Mouse (Mus musculus): Measurements from ENCODE around the gene Cnot1.

DNA sequence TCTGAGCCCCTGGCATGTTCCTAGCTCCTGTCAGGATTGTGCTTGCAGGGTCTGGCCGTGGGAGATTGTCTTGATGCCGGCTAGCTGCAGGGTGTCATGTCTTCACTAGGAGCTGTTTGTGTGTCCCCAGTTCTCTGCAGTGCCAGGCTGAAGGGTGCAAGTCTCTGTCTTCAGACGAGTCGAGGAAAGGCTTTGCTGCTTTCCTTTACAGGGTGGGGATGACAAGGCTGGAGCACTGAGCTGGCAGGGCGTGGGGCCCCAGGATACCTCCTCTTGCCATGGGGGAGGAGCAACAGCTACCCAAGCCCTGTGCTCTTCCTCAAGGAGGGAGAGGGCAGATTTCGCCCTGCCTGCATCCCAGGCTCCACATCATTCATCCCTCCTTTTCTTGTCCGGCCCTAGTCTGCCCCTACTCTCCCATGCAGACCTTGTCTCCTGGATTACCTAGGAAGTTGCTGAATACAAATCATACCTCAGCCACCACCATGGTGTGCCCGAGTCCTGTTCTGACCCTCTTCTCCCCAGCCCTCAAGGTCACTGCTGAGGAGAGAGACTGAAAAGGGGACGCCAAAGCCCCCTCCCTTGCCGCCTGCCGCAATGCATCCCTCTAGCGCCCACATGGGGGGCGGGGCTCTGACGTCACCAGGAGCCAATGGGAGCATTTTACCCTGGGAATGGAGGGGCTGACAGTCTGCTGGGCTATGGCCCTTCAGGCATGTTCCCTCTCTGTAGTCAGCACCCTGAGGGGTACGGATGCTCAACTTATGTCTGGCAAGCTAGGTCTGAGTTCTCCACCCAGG lies 103.6 kb downstream of the Cnot1 start:
- no peak for TF ChIP-seq RAD21 (IDR thresholded peaks at IDR 0.05; ENCODE audit: low read depth, low read length)
- no peak for TF ChIP-seq CTCF (conservative IDR thresholded peaks at IDR 0.05 in 1 of 2, IDR thresholded peaks at IDR 0.05 in 1 of 2; ENCODE audit: low read depth in 2 of 2, low read length in 2 of 2)
- TF ChIP-seq MAX (IDR thresholded peaks at IDR 0.05; ENCODE audit: low read length), result no peak
- TF ChIP-seq POLR2A (IDR thresholded peaks at IDR 0.05; ENCODE audit: low read depth, low read length), result no peak
- no peak for TF ChIP-seq ETS1 (conservative IDR thresholded peaks at IDR 0.05; ENCODE audit: low read depth, low read length)
- no peak for TF ChIP-seq USF1 (IDR thresholded peaks at IDR 0.05; ENCODE audit: low read depth, low read length)
